ENCODE assay signal across 13 mouse cellular contexts in the genomic region with DNA sequence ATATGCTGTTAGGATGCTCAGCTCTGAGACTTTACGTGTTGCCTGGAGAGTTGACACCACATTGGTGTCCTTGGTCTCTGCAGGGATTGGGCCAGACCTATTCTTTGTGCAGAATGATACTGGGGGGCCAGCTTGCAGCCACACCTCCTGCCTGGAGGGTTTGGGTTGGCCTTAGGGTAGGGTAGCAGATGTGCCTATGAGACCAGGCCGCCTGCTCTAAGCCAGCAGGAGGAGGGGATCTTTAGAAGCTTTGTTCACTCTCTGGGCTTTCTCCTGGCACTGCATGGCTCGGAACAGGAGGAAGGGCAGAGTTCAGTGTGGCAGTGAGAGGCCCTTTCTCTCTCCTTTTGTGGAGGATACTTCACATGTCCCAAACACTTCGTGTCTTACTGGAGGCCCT. TPM values are rescaled to one million over a fixed set of nuclear protein-coding genes. Genes with fewer than 3 reads are reported as not detected.
A peak's percentile ranks its signal among the peaks of the same experiment; 100 is the strongest.
DNase-seq lines count a peak whose midpoint lies in the region; ATAC-seq and TF ChIP-seq lines count a peak whose summit lies in the region.
"Had no signal": no experiment of that assay in that cellular context is flagged by ENCODE, and none has a peak within 500 bp of the region (broad histone marks: within the 10 kb centered on the region; RNA-seq: fewer than 3 reads in every experiment).

No protein-coding gene starts in this region.

- DNase-seq in cerebellum, adult 2 months: no peak
- no peak for DNase-seq in liver, embryonic 11.5 days (ENCODE audit: low spot score)
- no peak for DNase-seq in right cerebral cortex, adult 18-20 months
- DNase-seq in right cerebral cortex, adult 2 months (ENCODE audit: low spot score in 2 of 2): no peak
- DNase-seq: cerebellum, adult 18-20 months; kidney, adult 18-20 months; liver, embryonic 13.5 days; thymus, postnatal 36 days had no signal

- TF ChIP-seq POLR2A in cerebellum, adult 2 months (IDR thresholded peaks at IDR 0.05; ENCODE audit: borderline replicate concordance, insufficient read depth, low read length): no peak

- no peak overlapping the region for H3K9ac ChIP-seq in liver, embryonic 16.5 days (ENCODE audit: low read depth, low read length)
- H3K9ac ChIP-seq in liver, embryonic 11.5 days (ENCODE audit: low read depth, low read length): no peak overlapping the region
- no peak overlapping the region for H3K9ac ChIP-seq in forebrain, embryonic 16.5 days (replicated peaks; ENCODE audit: low read depth, low read length)
- H3K9ac ChIP-seq: liver, embryonic 13.5 days had no signal

- WGBS in cerebellum, adult 2 months: 26% methylated on average over 4 of the region's 4 CpGs
- 65% methylated on average over 4 of the region's 4 CpGs for WGBS in liver, embryonic 16.5 days (ENCODE audit: insufficient replicate concordance)
- WGBS in liver, embryonic 11.5 days: 78% methylated on average over 4 of the region's 4 CpGs
- WGBS in forebrain, embryonic 16.5 days: 40% methylated on average over 4 of the region's 4 CpGs

- no peaks in the 10 kb centered on the region for H3K9me3 ChIP-seq in liver, embryonic 16.5 days (replicated peaks; ENCODE audit: control insufficient read depth, low read length)
- no peaks in the 10 kb centered on the region for H3K9me3 ChIP-seq in liver, embryonic 11.5 days (ENCODE audit: control insufficient read depth, low read length)
- no peaks in the 10 kb centered on the region for H3K9me3 ChIP-seq in forebrain, embryonic 16.5 days (ENCODE audit: control insufficient read depth, low read length)
- H3K9me3 ChIP-seq: liver, embryonic 13.5 days had no signal

- H3K36me3 ChIP-seq in liver, embryonic 16.5 days (ENCODE audit: control insufficient read depth, insufficient read depth): no peaks in the 10 kb centered on the region
- H3K36me3 ChIP-seq in liver, embryonic 11.5 days (ENCODE audit: control insufficient read depth, insufficient read depth, low read length): peaks cover 9% of the 10 kb centered on the region; the same call in 1 of the 2 replicates
- no peaks in the 10 kb centered on the region; the same call in 1 of the 2 replicates for H3K36me3 ChIP-seq in forebrain, embryonic 16.5 days (ENCODE audit: control insufficient read depth, insufficient read depth)

- H3K27ac ChIP-seq in cerebellum, adult 2 months (ENCODE audit: insufficient read depth, low read length): peak overlapping the region; percentile 40; the same call in 1 of the 2 replicates
- H3K27ac ChIP-seq in liver, embryonic 16.5 days (ENCODE audit: low read length): peak overlapping the region; percentile 9; the same call in 1 of the 2 replicates
- H3K27ac ChIP-seq in liver, embryonic 11.5 days (ENCODE audit: low read depth, low read length): no peak overlapping the region
- H3K27ac ChIP-seq in forebrain, embryonic 16.5 days (ENCODE audit: low read length): no peak overlapping the region
- H3K27ac ChIP-seq: liver, embryonic 13.5 days had no signal

- no peak for ATAC-seq in cerebellum, adult (ENCODE audit: insufficient number of reproducible peaks, low FRiP score, low TSS enrichment)
- ATAC-seq in liver, embryonic 16.5 days (ENCODE audit: low read depth): no peak
- no peak for ATAC-seq in liver, embryonic 11.5 days (replicated peaks; ENCODE audit: low FRiP score)
- ATAC-seq in forebrain, embryonic 16.5 days: peak; percentile 40; the same call in 1 of the 2 replicates
- ATAC-seq in monocyte, adult 5-6 weeks (replicated peaks; ENCODE audit: insufficient number of reproducible peaks, low FRiP score, low TSS enrichment, poor library complexity, severe bottlenecking): 0 out of 2 replicates have a peak, but pooled peaks have one; percentile 7

- H3K4me3 ChIP-seq in cerebellum, adult 2 months (replicated peaks; ENCODE audit: insufficient read depth, low read depth, low read length): no peak overlapping the region
- H3K4me3 ChIP-seq in liver, embryonic 16.5 days (ENCODE audit: low read depth, low read length): no peak overlapping the region
- H3K4me3 ChIP-seq in liver, embryonic 11.5 days (ENCODE audit: low read depth, low read length): no peak overlapping the region
- no peak overlapping the region for H3K4me3 ChIP-seq in forebrain, embryonic 16.5 days (replicated peaks; ENCODE audit: low read length)
- H3K4me3 ChIP-seq: liver, embryonic 13.5 days had no signal

- no peak overlapping the region for H3K4me2 ChIP-seq in liver, embryonic 16.5 days (ENCODE audit: low read depth, low read length)
- H3K4me2 ChIP-seq in liver, embryonic 11.5 days: no peak overlapping the region
- H3K4me2 ChIP-seq in forebrain, embryonic 16.5 days (ENCODE audit: low read length): no peak overlapping the region
- H3K4me2 ChIP-seq: liver, embryonic 13.5 days had no signal

- H3K4me1 ChIP-seq in cerebellum, adult 2 months (ENCODE audit: control insufficient read depth, insufficient read depth, low read length): peaks cover 6% of the 10 kb centered on the region
- H3K4me1 ChIP-seq in liver, embryonic 16.5 days (ENCODE audit: control insufficient read depth, low read depth, low read length): peaks cover 18% of the 10 kb centered on the region
- peaks cover 26% of the 10 kb centered on the region for H3K4me1 ChIP-seq in liver, embryonic 11.5 days (replicated peaks; ENCODE audit: control insufficient read depth, insufficient read depth, low read length)
- 0 out of 2 replicates have a peak, but pooled peaks cover 2% of the 10 kb centered on the region for H3K4me1 ChIP-seq in forebrain, embryonic 16.5 days (replicated peaks; ENCODE audit: control insufficient read depth, insufficient read depth, low read length)

- H3K27me3 ChIP-seq in cerebellum, adult 2 months (ENCODE audit: control insufficient read depth, insufficient read depth, low read length): no peaks in the 10 kb centered on the region
- no peaks in the 10 kb centered on the region for H3K27me3 ChIP-seq in liver, embryonic 16.5 days (ENCODE audit: control insufficient read depth, insufficient read depth, low read depth, low read length)
- H3K27me3 ChIP-seq in liver, embryonic 11.5 days (replicated peaks; ENCODE audit: control insufficient read depth, insufficient read depth, low read length): no peaks in the 10 kb centered on the region
- no peaks in the 10 kb centered on the region for H3K27me3 ChIP-seq in forebrain, embryonic 16.5 days (replicated peaks; ENCODE audit: control insufficient read depth, insufficient read depth, low read length)
- H3K27me3 ChIP-seq: liver, embryonic 13.5 days had no signal

- no peak for TF ChIP-seq CTCF in cerebellum, adult 2 months (IDR thresholded peaks at IDR 0.05; ENCODE audit: borderline replicate concordance, insufficient read depth, low read depth, low read length)

RNA-seq across cellular contexts. Expression of a gene that starts 19.6 kb away (rescaled TPM):
- not detected in 2 replicates for polyA plus RNA-seq in cerebellum, adult 2 months (2012; rRNA removed)
- not detected in 2 replicates for polyA plus RNA-seq in liver, embryonic 16.5 days (2015; fragmentation: Nextera tagmentation; extraction: Ambion mirVana)
- not detected in 2 replicates for polyA plus RNA-seq in liver, embryonic 11.5 days (2014; fragmentation: Nextera tagmentation; extraction: Ambion mirVana)
- polyA plus RNA-seq in forebrain, embryonic 16.5 days (2015; fragmentation: Nextera tagmentation; extraction: Ambion mirVana): not detected in 2 replicates
- total RNA-seq in monocyte, adult 5-6 weeks (2017): not detected in 3 replicates
- total RNA-seq: neutrophil, adult 5-6 weeks had no signal
- polyA plus RNA-seq: liver, embryonic 13.5 days had no signal

RNA-seq across cellular contexts. Expression of a gene that starts 22.9 kb away (rescaled TPM):
- 0.10 and 0.25 TPM in 2 replicates for polyA plus RNA-seq in cerebellum, adult 2 months (2012; rRNA removed)
- polyA plus RNA-seq in liver, embryonic 16.5 days (2015; fragmentation: Nextera tagmentation; extraction: Ambion mirVana): not detected in 2 replicates
- polyA plus RNA-seq in liver, embryonic 11.5 days (2014; fragmentation: Nextera tagmentation; extraction: Ambion mirVana): not detected in 2 replicates
- 0.39 TPM in 1 of 2 replicates, not detected in the other for polyA plus RNA-seq in forebrain, embryonic 16.5 days (2015; fragmentation: Nextera tagmentation; extraction: Ambion mirVana)
- total RNA-seq in monocyte, adult 5-6 weeks (2017): 2.1 to 17.4 TPM (median 5.5 TPM) in 3 replicates
- polyA plus RNA-seq: liver, embryonic 13.5 days had no signal

RNA-seq across cellular contexts. Expression of a gene that starts 33.4 kb away (rescaled TPM):
- polyA plus RNA-seq in cerebellum, adult 2 months (2012; rRNA removed): 222 and 224 TPM in 2 replicates
- 4.0 and 6.0 TPM in 2 replicates for polyA plus RNA-seq in liver, embryonic 16.5 days (2015; fragmentation: Nextera tagmentation; extraction: Ambion mirVana)
- 15.6 and 16.0 TPM in 2 replicates for polyA plus RNA-seq in liver, embryonic 11.5 days (2014; fragmentation: Nextera tagmentation; extraction: Ambion mirVana)
- polyA plus RNA-seq in forebrain, embryonic 16.5 days (2015; fragmentation: Nextera tagmentation; extraction: Ambion mirVana): 13.8 and 17.5 TPM in 2 replicates
- 50.8 to 81.3 TPM (median 55.8 TPM) in 3 replicates for total RNA-seq in monocyte, adult 5-6 weeks (2017)

RNA-seq across cellular contexts. Expression of a gene that starts 42.8 kb away (rescaled TPM):
- polyA plus RNA-seq in cerebellum, adult 2 months (2012; rRNA removed): not detected in 2 replicates
- 2.3 and 3.9 TPM in 2 replicates for polyA plus RNA-seq in liver, embryonic 16.5 days (2015; fragmentation: Nextera tagmentation; extraction: Ambion mirVana)
- polyA plus RNA-seq in liver, embryonic 11.5 days (2014; fragmentation: Nextera tagmentation; extraction: Ambion mirVana): 15.3 and 16.4 TPM in 2 replicates
- polyA plus RNA-seq in forebrain, embryonic 16.5 days (2015; fragmentation: Nextera tagmentation; extraction: Ambion mirVana): 0.15 and 0.17 TPM in 2 replicates
- 0.57 to 3.3 TPM in 2 of 3 replicates, not detected in the other for total RNA-seq in monocyte, adult 5-6 weeks (2017)

RNA-seq across cellular contexts. Expression of a gene that starts 50.9 kb away (rescaled TPM):
- polyA plus RNA-seq in cerebellum, adult 2 months (2012; rRNA removed): 143 and 152 TPM in 2 replicates
- polyA plus RNA-seq in liver, embryonic 16.5 days (2015; fragmentation: Nextera tagmentation; extraction: Ambion mirVana): 76.4 and 79.6 TPM in 2 replicates
- polyA plus RNA-seq in liver, embryonic 11.5 days (2014; fragmentation: Nextera tagmentation; extraction: Ambion mirVana): 113 and 114 TPM in 2 replicates
- 133 and 135 TPM in 2 replicates for polyA plus RNA-seq in forebrain, embryonic 16.5 days (2015; fragmentation: Nextera tagmentation; extraction: Ambion mirVana)
- total RNA-seq in monocyte, adult 5-6 weeks (2017): 89.4 to 129 TPM (median 90.9 TPM) in 3 replicates

Comparison
In these comparisons a context has a peak if more than half of its experiments do, and no peak if none do; other contexts are left out.
1. H3K27ac ChIP-seq: peak in cerebellum, adult 2 months (single experiment) and liver, embryonic 16.5 days (single experiment); none in liver, embryonic 11.5 days (single experiment) and forebrain, embryonic 16.5 days (single experiment).
2. ATAC-seq: peak in forebrain, embryonic 16.5 days (single experiment) and monocyte, adult 5-6 weeks (single experiment); none in cerebellum, adult (single experiment), liver, embryonic 16.5 days (single experiment) and liver, embryonic 11.5 days (single experiment).
3. RNA of a gene that starts 33.4 kb away (polyA plus RNA-seq): 222 to 224 TPM in cerebellum, adult 2 months; 13.8 to 17.5 TPM in forebrain, embryonic 16.5 days, 15.6 to 16.0 TPM in liver, embryonic 11.5 days and 4.0 to 6.0 TPM in liver, embryonic 16.5 days; every median in the first group is over 10 times any median in the second.